Mouse (Mus musculus): ENCODE data around the gene Kir3dl1. TPM values are rescaled to one million over a fixed set of nuclear protein-coding genes. Genes with fewer than 3 reads are reported as not detected.
"Not testable (repeated sequence)": the region's sequence is repeated elsewhere in the genome, so short reads cannot be mapped to it uniquely, and the experiment has no call there.

Gene Kir3dl1
- polyA plus RNA-seq (2016; fragmentation: Nextera tagmentation; extraction: Ambion mirVana): not detected in 2 replicates

- H3K4me1 ChIP-seq (replicated peaks); H3K36me3 ChIP-seq; H3K4me3 ChIP-seq; H3K27me3 ChIP-seq (ENCODE audit: insufficient read depth, poor library complexity, severe bottlenecking); H3K27ac ChIP-seq; H3K9me3 ChIP-seq; DNase-seq (ENCODE audit: low spot score): not testable (repeated sequence)
- WGBS: 84% methylated on average over 4 of the region's 4 CpGs
These were observed at the start of gene Kir3dl1 for GRCm38 (mm10) chrX:136517699-136518098. Gene Kir3dl1, plus strand, starts transcription at chrX:136517999.

- H3K36me3 ChIP-seq; H3K27me3 ChIP-seq (ENCODE audit: insufficient read depth, poor library complexity, severe bottlenecking); H3K4me1 ChIP-seq (replicated peaks); DNase-seq (ENCODE audit: low spot score); H3K4me3 ChIP-seq; H3K9me3 ChIP-seq; H3K27ac ChIP-seq: not testable (repeated sequence)
- 75% methylated on average over 1 of the region's 1 CpGs for WGBS
These were observed 26.2 kb downstream of the Kir3dl1 start, which contains the start of gene Kir3dl2 for GRCm38 (mm10) chrX:136543956-136544355. Gene Kir3dl2, minus strand, starts transcription at chrX:136544056.

- WGBS: 93% methylated on average over 9 of the region's 9 CpGs
- H3K27me3 ChIP-seq (ENCODE audit: insufficient read depth, poor library complexity, severe bottlenecking); H3K4me3 ChIP-seq; H3K36me3 ChIP-seq; H3K27ac ChIP-seq; H3K9me3 ChIP-seq; DNase-seq (ENCODE audit: low spot score); H3K4me1 ChIP-seq (replicated peaks): not testable (repeated sequence)
These were observed 51.3 kb downstream of the Kir3dl1 start for GRCm38 (mm10) chrX:136569094-136569493.

Other genes with a start within 250 kb of the Kir3dl1 start
- 678 and 708 TPM in 2 replicates for gene Bex3, start 247.7 kb upstream of the Kir3dl1 start, polyA plus RNA-seq (2016; fragmentation: Nextera tagmentation; extraction: Ambion mirVana)
- not detected in 2 replicates for gene Kir3dl2, start 26.1 kb downstream of the Kir3dl1 start, polyA plus RNA-seq (2016; fragmentation: Nextera tagmentation; extraction: Ambion mirVana)
- gene Tceal3, start 72.8 kb downstream of the Kir3dl1 start, polyA plus RNA-seq (2016; fragmentation: Nextera tagmentation; extraction: Ambion mirVana): 8.3 and 12.2 TPM in 2 replicates
- 7.2 and 9.0 TPM in 2 replicates for gene Tceal1, start 190.0 kb downstream of the Kir3dl1 start, polyA plus RNA-seq (2016; fragmentation: Nextera tagmentation; extraction: Ambion mirVana)
- 514 and 571 TPM in 2 replicates for gene Morf4l2, start 225.7 kb downstream of the Kir3dl1 start, polyA plus RNA-seq (2016; fragmentation: Nextera tagmentation; extraction: Ambion mirVana)

All from hindbrain, embryonic 10.5 days (tissue).